Mouse (Mus musculus) brain, embryonic 14.5 days (tissue): Measurements from ENCODE around the gene Ttf2.

ENCODE experiments used
- CTCF ChIP-seq: fragments of 200-500 bp; IDR thresholded peaks from 2 replicates; pipeline ENCODE4 v1.5.1; 2012; ENCODE audit warnings: inconsistent platforms, mild to moderate bottlenecking, moderate library complexity, borderline replicate concordance; ENCODE audit not compliant: insufficient read depth, insufficient read length; ENCODE audit errors: extremely low read depth
- POLR2A ChIP-seq: fragments of 200-500 bp; IDR thresholded peaks from 2 replicates; pipeline ENCODE4 v1.6.1; 2012; ENCODE audit warnings: mild to moderate bottlenecking, inconsistent platforms, borderline replicate concordance; ENCODE audit not compliant: poor library complexity, insufficient read depth, insufficient read length, severe bottlenecking; ENCODE audit errors: extremely low read depth

DNA sequence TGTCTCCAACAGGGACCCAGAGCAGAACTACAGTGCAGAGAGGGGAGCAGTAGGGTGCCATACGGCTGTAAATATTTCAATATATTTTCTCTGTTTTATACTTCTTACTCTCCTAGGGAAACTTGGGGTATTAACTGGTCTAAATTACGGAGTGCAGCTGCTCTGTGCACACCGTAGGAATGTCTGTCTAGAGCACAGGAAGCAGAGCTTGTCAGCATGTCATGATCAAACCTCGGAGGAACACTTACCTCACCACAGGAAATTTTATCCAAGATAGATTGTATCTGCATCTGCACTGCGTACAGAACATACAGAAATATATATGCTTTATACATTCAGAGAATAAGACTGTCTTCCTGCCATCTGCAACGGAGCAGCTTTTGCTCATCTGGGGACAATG, 60.9 kb downstream of the Ttf2 start:
- TF ChIP-seq CTCF (no peak), POLR2A (no peak)
